Comparison of ENCODE assay signal across 1 mouse cellular context in the genomic region with DNA sequence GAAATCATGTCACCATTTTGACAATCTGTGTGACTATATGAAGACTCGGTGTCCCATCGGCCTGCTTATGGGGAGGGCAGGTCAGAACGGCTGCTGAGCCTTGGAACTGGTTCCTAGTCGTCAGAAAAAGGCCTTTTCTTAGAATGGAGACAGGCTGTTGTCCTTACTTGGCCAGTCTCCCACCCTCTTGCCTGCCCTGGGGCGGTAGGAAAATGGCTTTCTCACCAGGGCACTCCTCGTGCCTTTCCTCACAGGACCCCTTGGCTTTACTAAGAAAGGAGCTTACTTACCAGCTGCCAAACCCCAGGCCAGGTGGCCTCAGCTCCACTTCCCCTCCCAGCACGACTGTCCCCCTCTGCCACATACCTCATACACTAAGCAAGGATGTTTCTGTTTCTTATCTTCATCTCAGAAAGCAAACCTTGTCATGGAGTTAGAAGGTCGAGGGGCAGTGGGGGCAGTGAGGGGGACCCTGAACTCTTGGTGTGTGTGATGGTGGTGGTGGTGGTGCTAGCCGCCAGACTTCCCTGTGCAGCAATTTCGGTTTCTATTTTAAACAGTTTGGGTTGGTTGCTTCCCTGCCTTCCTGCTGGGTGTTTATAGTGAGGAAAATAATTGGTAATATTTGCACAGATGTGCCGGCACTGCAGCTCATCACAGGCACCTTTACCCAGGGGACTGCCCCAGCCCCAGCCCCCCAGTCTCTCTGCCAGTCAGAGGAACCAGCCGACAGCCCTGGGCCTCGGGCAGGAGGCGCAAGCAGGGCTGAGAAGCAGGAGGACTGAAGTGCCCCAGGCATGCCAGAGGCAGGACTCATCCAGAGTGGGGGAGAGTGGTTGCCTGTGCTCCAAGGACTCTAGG.
TF ChIP-seq lines count a peak whose summit lies in the region.

No protein-coding gene starts in this region.

TF ChIP-seq in MEL, 35 proteins besides CTCF, POLR2A, EP300 and RAD21:
- TF ChIP-seq SIN3A (IDR thresholded peaks at IDR 0.05; ENCODE audit: low read length): no peak
- TF ChIP-seq POLR2AphosphoS2 (IDR thresholded peaks at IDR 0.05; ENCODE audit: low read length): no peak
- TF ChIP-seq JUND (IDR thresholded peaks at IDR 0.05; ENCODE audit: low read depth, low read length): no peak
- TF ChIP-seq ETS1 (IDR thresholded peaks at IDR 0.05; ENCODE audit: low read depth, low read length): no peak
- TF ChIP-seq GATA1 (IDR thresholded peaks at IDR 0.05; ENCODE audit: low read depth, low read length): no peak
- no peak for TF ChIP-seq SMC3 (IDR thresholded peaks at IDR 0.05; ENCODE audit: low read depth, low read length)
- no peak for TF ChIP-seq ZMIZ1 (IDR thresholded peaks at IDR 0.05; ENCODE audit: low read depth, low read length)
- TF ChIP-seq TBP (IDR thresholded peaks at IDR 0.05; ENCODE audit: low read depth, low read length): no peak
- TF ChIP-seq CHD1 (IDR thresholded peaks at IDR 0.05; ENCODE audit: low read depth, low read length): no peak
- no peak for TF ChIP-seq ZC3H11A (IDR thresholded peaks at IDR 0.05; ENCODE audit: low read depth, low read length)
- TF ChIP-seq POLR2AphosphoS5 (IDR thresholded peaks at IDR 0.05; ENCODE audit: borderline replicate concordance, low read depth, low read length): no peak
- TF ChIP-seq MAFK (IDR thresholded peaks at IDR 0.05; ENCODE audit: borderline replicate concordance, low read depth, low read length): no peak
- no peak for TF ChIP-seq TAL1 (IDR thresholded peaks at IDR 0.05; ENCODE audit: low read length)
- no peak for TF ChIP-seq TCF12 (IDR thresholded peaks at IDR 0.05; ENCODE audit: low read depth, low read length)
